Mouse (Mus musculus) kidney, postnatal 4 days (tissue): ENCODE data around the gene Trpc4ap.
A peak's percentile ranks its signal among the peaks of the same experiment; 100 is the strongest.
"Not testable (repeated sequence)": the region's sequence is repeated elsewhere in the genome, so short reads cannot be mapped to it uniquely, and the experiment has no call there.

Source experiments
- DNase-seq, 2 experiments: peaks; one replicate each; pipeline ENCODE4 v3.0.0; 2021; ENCODE audit warnings: mixed read lengths in 2 of 2

Gene Trpc4ap

GRCm38 (mm10) chr2:155606360-155606759 lies 85.8 kb downstream of the Trpc4ap start:
- no peak for DNase-seq

- DNase-seq: not testable (repeated sequence)
Measured at GRCm38 (mm10) chr2:155605236-155605589, 87.0 kb downstream of the Trpc4ap start.

GRCm38 (mm10) chr2:155604560-155605235 lies 87.5 kb downstream of the Trpc4ap start:
- DNase-seq: no peak

- DNase-seq: no peak
Measured at GRCm38 (mm10) chr2:155603707-155604106, 88.5 kb downstream of the Trpc4ap start.

GRCm38 (mm10) chr2:155595516-155595915 lies 96.7 kb downstream of the Trpc4ap start:
- no peak for DNase-seq

GRCm38 (mm10) chr2:155592854-155593283 lies 99.3 kb downstream of the Trpc4ap start:
- DNase-seq: no peak

- DNase-seq: peak; percentile 100
Measured at GRCm38 (mm10) chr2:155592137-155592853, 99.9 kb downstream of the Trpc4ap start, which contains the start of gene Gss. Gss (minus strand) TSS chr2:155592810.

GRCm38 (mm10) chr2:155591676-155592075 lies 100.5 kb downstream of the Trpc4ap start:
- peak in 1 of 2 experiments; percentile 47 for DNase-seq

GRCm38 (mm10) chr2:155590876-155591275 lies 101.3 kb downstream of the Trpc4ap start:
- no peak for DNase-seq

- DNase-seq: no peak
Measured at GRCm38 (mm10) chr2:155589521-155589920, 102.7 kb downstream of the Trpc4ap start.

GRCm38 (mm10) chr2:155588136-155588535 lies 104.0 kb downstream of the Trpc4ap start:
- no peak for DNase-seq

GRCm38 (mm10) chr2:155585486-155585885 lies 106.7 kb downstream of the Trpc4ap start:
- DNase-seq: peak in 1 of 2 experiments; percentile 16

- no peak for DNase-seq
Measured at GRCm38 (mm10) chr2:155585082-155585481, 107.1 kb downstream of the Trpc4ap start.
